Mouse (Mus musculus): ENCODE measurements around the gene Gtf2ird1.
A peak's percentile ranks its signal among the peaks of the same experiment; 100 is the strongest.
"Not testable (repeated sequence)": the region's sequence is repeated elsewhere in the genome, so short reads cannot be mapped to it uniquely, and the experiment has no call there.

DNA sequence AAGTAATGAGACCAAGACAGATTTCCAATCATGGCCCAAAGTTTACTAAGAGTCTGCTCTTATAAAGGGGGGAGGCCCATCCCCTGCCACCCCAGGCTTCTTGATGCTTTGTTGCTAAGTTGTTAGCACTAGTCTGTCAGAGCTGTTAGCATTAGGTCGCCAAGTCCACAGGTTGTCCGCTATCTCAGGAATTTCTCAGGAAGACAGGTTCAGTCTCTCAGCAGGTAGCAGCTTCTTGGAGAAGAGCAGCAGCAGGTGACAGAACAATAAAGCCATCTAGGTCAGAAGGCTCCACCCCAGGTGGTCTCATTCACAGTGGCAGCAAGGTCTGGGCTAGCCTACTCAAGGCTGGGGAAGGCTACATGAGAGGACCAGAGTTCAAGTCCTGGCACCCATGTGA, 119.5 kb downstream of the Gtf2ird1 start:
- peak; percentile 90 for TF ChIP-seq EP300 (IDR thresholded peaks at IDR 0.05; ENCODE audit: insufficient read depth, low read depth, low read length)
- not testable (repeated sequence) for TF ChIP-seq CTCF (IDR thresholded peaks at IDR 0.05; ENCODE audit: low read depth, low read length); POLR2A (IDR thresholded peaks at IDR 0.05; ENCODE audit: insufficient read depth, low read length)

Measured in ES-Bruce4 (cell line).